Mouse (Mus musculus) hematopoietic stem cell, adult 5-6 weeks (primary cell): ENCODE results near the gene Pdcd4. TPM values are rescaled to one million over a fixed set of nuclear protein-coding genes. Genes with fewer than 3 reads are reported as not detected.

Source experiments
- ATAC-seq, 2 experiments: fragments of 125-278 bp in 1 of 2; replicated peaks in 1 of 2; 2 replicates each; pipeline ENCODE4 v1.8.0; 2016 to 2017; ENCODE audit warnings: inconsistent platforms in 2 of 2, mild to moderate bottlenecking in 2 of 2, moderate number of reproducible peaks in 2 of 2, low read depth in 1 of 2, moderate TSS enrichment in 1 of 2; ENCODE audit not compliant: low FRiP score in 2 of 2, poor library complexity in 2 of 2, severe bottlenecking in 2 of 2, insufficient read depth in 1 of 2, low TSS enrichment in 1 of 2
- total RNA-seq: library from RNA; stranded (forward); fragments of 172-1452, 232-1000 nt; gene quantifications from 2 replicates; pipeline ENCODE4 v1.2.3, GENCODE M21; 2017

The Pdcd4 gene
- total RNA-seq, result 182 and 234 TPM in 2 replicates

GRCm38 (mm10) chr19:53892061-53892460, at the start of gene Pdcd4:
Gene Pdcd4, plus strand, starts transcription at chr19:53892231.
- no peak for ATAC-seq

GRCm38 (mm10) chr19:53843972-53844371, 48.1 kb upstream of the Pdcd4 start:
- no peak for ATAC-seq

- ATAC-seq, result no peak
These were observed 43.6 kb upstream of the Pdcd4 start for GRCm38 (mm10) chr19:53848272-53848995.

GRCm38 (mm10) chr19:53850166-53850922, 41.7 kb upstream of the Pdcd4 start:
- ATAC-seq, result no peak

- no peak for ATAC-seq
These were observed 40.7 kb upstream of the Pdcd4 start for GRCm38 (mm10) chr19:53851352-53851751.

GRCm38 (mm10) chr19:53851826-53852698, 40.0 kb upstream of the Pdcd4 start:
- no peak for ATAC-seq

- ATAC-seq, result no peak
These were observed 39.2 kb upstream of the Pdcd4 start for GRCm38 (mm10) chr19:53852699-53853451.

GRCm38 (mm10) chr19:53854978-53855377, 37.1 kb upstream of the Pdcd4 start:
- no peak; a peak in 1 of 4 replicates for ATAC-seq

GRCm38 (mm10) chr19:53855781-53856180, 36.2 kb upstream of the Pdcd4 start:
- no peak for ATAC-seq

- no peak for ATAC-seq
These were observed 35.2 kb upstream of the Pdcd4 start for GRCm38 (mm10) chr19:53856794-53857193.

GRCm38 (mm10) chr19:53857962-53858361, 34.1 kb upstream of the Pdcd4 start:
- no peak for ATAC-seq

GRCm38 (mm10) chr19:53859149-53859548, 32.9 kb upstream of the Pdcd4 start:
- ATAC-seq, result peak in 1 of 2 experiments; percentile 39; a peak in 1 of 4 replicates

- no peak for ATAC-seq
These were observed 32.4 kb upstream of the Pdcd4 start for GRCm38 (mm10) chr19:53859593-53859992.

- ATAC-seq, result no peak
These were observed 30.7 kb upstream of the Pdcd4 start for GRCm38 (mm10) chr19:53861346-53861745.

- ATAC-seq, result 0 out of 4 replicates have a peak, but pooled peaks of 1 of the 2 experiments have one; percentile 7
These were observed 29.3 kb upstream of the Pdcd4 start for GRCm38 (mm10) chr19:53862573-53863246.

- no peak for ATAC-seq
These were observed 24.8 kb upstream of the Pdcd4 start for GRCm38 (mm10) chr19:53867238-53867637.

- no peak for ATAC-seq
These were observed 23.9 kb upstream of the Pdcd4 start for GRCm38 (mm10) chr19:53868125-53868524.
